Mouse (Mus musculus): ENCODE measurements around the gene Ppm1b. TPM values are rescaled to one million over a fixed set of nuclear protein-coding genes. Genes with fewer than 3 reads are reported as not detected.

The Ppm1b gene
- polyA plus RNA-seq, 2 experiments, result 31.3 to 40.6 TPM

- DNase-seq (ENCODE audit: low read depth in 3 of 3, low spot score in 3 of 3) (no peak), ATAC-seq (ENCODE audit: insufficient read depth) (no peak)
- Histone ChIP-seq H3K27me3 (ENCODE audit: control insufficient read depth, insufficient read depth, low read length) (no peaks in the 10 kb centered on the region), H3K4me3 (ENCODE audit: insufficient read depth in 1 of 2, low read depth in 2 of 2, low read length in 2 of 2) (no peak overlapping the region), H3K4me1 (replicated peaks; ENCODE audit: control insufficient read depth in 2 of 2, insufficient read depth in 2 of 2, low read length in 1 of 2) (no peaks in the 10 kb centered on the region; a peak in 1 of 4 replicates), H3K27ac (no peak overlapping the region), H3K9ac (replicated peaks) (no peak overlapping the region), H3K4me2 (ENCODE audit: low read depth) (no peak overlapping the region), H3K36me3 (replicated peaks; ENCODE audit: control insufficient read depth, insufficient read depth, low read depth) (no peaks in the 10 kb centered on the region), H3K9me3 (ENCODE audit: control insufficient read depth, low read length) (no peaks in the 10 kb centered on the region)
- 68% methylated on average over 3 of the region's 3 CpGs for WGBS (ENCODE audit: insufficient replicate concordance)
- TF ChIP-seq EP300 (IDR thresholded peaks at IDR 0.05; ENCODE audit: low read depth) (no peak), CTCF (IDR thresholded peaks at IDR 0.05; ENCODE audit: low read depth) (no peak)
Measured at GRCm38 (mm10) chr17:85027247-85027646, 70.7 kb downstream of the Ppm1b start.

GRCm38 (mm10) chr17:85028093-85028739 is 71.7 kb downstream of the Ppm1b start, which contains the start of gene Slc3a1:
Gene Slc3a1 (plus strand): TSS chr17:85028376.
- Histone ChIP-seq H3K4me1 (replicated peaks; ENCODE audit: control insufficient read depth in 2 of 2, insufficient read depth in 2 of 2, low read length in 1 of 2) (no peaks in the 10 kb centered on the region; a peak in 1 of 4 replicates), H3K4me3 (ENCODE audit: insufficient read depth in 1 of 2, low read depth in 2 of 2, low read length in 2 of 2) (no peak within 1 kb of the TSS), H3K9me3 (ENCODE audit: control insufficient read depth, low read length) (no peaks in the 10 kb centered on the region), H3K9ac (replicated peaks) (no peak within 1 kb of the TSS), H3K27me3 (ENCODE audit: control insufficient read depth, insufficient read depth, low read length) (no peaks in the 10 kb centered on the region), H3K27ac (no peak within 1 kb of the TSS), H3K36me3 (replicated peaks; ENCODE audit: control insufficient read depth, insufficient read depth, low read depth) (no peaks in the 10 kb centered on the region), H3K4me2 (ENCODE audit: low read depth) (no peak within 1 kb of the TSS)
- WGBS (ENCODE audit: insufficient replicate concordance), result 83% methylated on average over 20 of the region's 20 CpGs
- no peak for DNase-seq (ENCODE audit: low read depth in 3 of 3, low spot score in 3 of 3)
- no peak for ATAC-seq (ENCODE audit: insufficient read depth)
- TF ChIP-seq EP300 (IDR thresholded peaks at IDR 0.05; ENCODE audit: low read depth) (no peak), CTCF (IDR thresholded peaks at IDR 0.05; ENCODE audit: low read depth) (no peak)

GRCm38 (mm10) chr17:85028797-85029196 is 72.3 kb downstream of the Ppm1b start:
- Histone ChIP-seq H3K27ac (no peak overlapping the region), H3K27me3 (ENCODE audit: control insufficient read depth, insufficient read depth, low read length) (no peaks in the 10 kb centered on the region), H3K4me1 (replicated peaks; ENCODE audit: control insufficient read depth in 2 of 2, insufficient read depth in 2 of 2, low read length in 1 of 2) (no peaks in the 10 kb centered on the region; a peak in 1 of 4 replicates), H3K9me3 (ENCODE audit: control insufficient read depth, low read length) (no peaks in the 10 kb centered on the region), H3K36me3 (replicated peaks; ENCODE audit: control insufficient read depth, insufficient read depth, low read depth) (no peaks in the 10 kb centered on the region), H3K4me2 (ENCODE audit: low read depth) (no peak overlapping the region), H3K4me3 (ENCODE audit: insufficient read depth in 1 of 2, low read depth in 2 of 2, low read length in 2 of 2) (no peak overlapping the region), H3K9ac (replicated peaks) (no peak overlapping the region)
- WGBS (ENCODE audit: insufficient replicate concordance), result 82% methylated on average over 10 of the region's 10 CpGs
- DNase-seq (ENCODE audit: low read depth in 3 of 3, low spot score in 3 of 3), result no peak
- no peak for ATAC-seq (ENCODE audit: insufficient read depth)
- TF ChIP-seq CTCF (IDR thresholded peaks at IDR 0.05; ENCODE audit: low read depth) (no peak), EP300 (IDR thresholded peaks at IDR 0.05; ENCODE audit: low read depth) (no peak)

DNA sequence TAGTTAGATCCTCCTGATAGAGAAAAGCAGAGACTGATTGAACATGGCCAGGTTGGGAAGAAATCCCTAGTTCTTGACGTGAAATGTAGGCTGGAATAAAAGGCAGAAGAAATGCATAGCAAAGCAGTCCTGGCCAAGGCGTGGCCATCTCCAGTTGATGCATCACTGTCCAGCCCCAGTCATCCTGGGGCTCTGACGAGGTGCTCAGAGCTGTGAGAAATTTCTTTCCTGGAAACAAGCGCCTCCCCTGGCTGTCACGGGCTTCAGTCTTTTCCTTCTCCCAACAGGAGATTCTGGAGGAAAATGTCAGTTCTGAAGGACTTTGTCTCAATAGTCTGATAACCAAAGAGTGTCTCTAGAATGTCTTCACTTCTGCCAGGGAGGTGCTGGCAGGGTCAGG is 74.1 kb downstream of the Ppm1b start:
- no peaks in the 10 kb centered on the region for H3K36me3 ChIP-seq (replicated peaks; ENCODE audit: control insufficient read depth, insufficient read depth, low read depth)
- H3K4me1 ChIP-seq (replicated peaks; ENCODE audit: control insufficient read depth in 2 of 2, insufficient read depth in 2 of 2, low read length in 1 of 2), result no peaks in the 10 kb centered on the region
- no peak for ATAC-seq (ENCODE audit: insufficient read depth)
- no peak overlapping the region for H3K9ac ChIP-seq (replicated peaks)
- H3K27me3 ChIP-seq (ENCODE audit: control insufficient read depth, insufficient read depth, low read length), result no peaks in the 10 kb centered on the region
- 59% methylated on average over 5 of the region's 5 CpGs for WGBS (ENCODE audit: insufficient replicate concordance)
- TF ChIP-seq CTCF (IDR thresholded peaks at IDR 0.05; ENCODE audit: low read depth) (no peak), EP300 (IDR thresholded peaks at IDR 0.05; ENCODE audit: low read depth) (no peak)
- H3K9me3 ChIP-seq (ENCODE audit: control insufficient read depth, low read length), result no peaks in the 10 kb centered on the region
- H3K4me3 ChIP-seq (ENCODE audit: insufficient read depth in 1 of 2, low read depth in 2 of 2, low read length in 2 of 2), result no peak overlapping the region
- no peak overlapping the region for H3K27ac ChIP-seq
- H3K4me2 ChIP-seq (ENCODE audit: low read depth), result no peak overlapping the region
- DNase-seq (ENCODE audit: low read depth in 3 of 3, low spot score in 3 of 3), result no peak

DNA sequence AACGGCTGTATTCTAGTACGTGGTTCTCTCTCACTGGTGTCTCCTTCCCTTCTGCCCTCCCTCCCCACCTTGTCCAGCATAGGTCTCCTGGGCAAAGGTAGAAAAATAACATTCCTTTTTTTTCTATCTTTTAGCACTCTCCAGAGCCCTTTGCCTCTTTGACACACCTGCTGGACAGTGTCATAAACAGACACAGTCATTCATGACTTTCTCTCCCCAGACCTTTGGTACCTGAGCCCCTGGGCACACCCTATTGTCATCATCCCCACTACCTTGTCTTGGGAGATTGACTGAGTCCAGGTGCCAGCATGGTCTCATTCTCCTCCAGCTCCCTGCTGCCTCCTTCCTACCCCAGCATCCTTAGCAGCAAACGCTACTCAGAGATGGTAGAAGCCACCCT is 76.5 kb downstream of the Ppm1b start:
- WGBS (ENCODE audit: insufficient replicate concordance), result 69% methylated on average over 3 of the region's 3 CpGs
- no peak overlapping the region for H3K4me3 ChIP-seq (ENCODE audit: insufficient read depth in 1 of 2, low read depth in 2 of 2, low read length in 2 of 2)
- H3K36me3 ChIP-seq (replicated peaks; ENCODE audit: control insufficient read depth, insufficient read depth, low read depth), result no peaks in the 10 kb centered on the region
- no peak overlapping the region for H3K9ac ChIP-seq (replicated peaks)
- no peak for ATAC-seq (ENCODE audit: insufficient read depth)
- no peaks in the 10 kb centered on the region for H3K9me3 ChIP-seq (ENCODE audit: control insufficient read depth, low read length)
- no peak for TF ChIP-seq EP300 (IDR thresholded peaks at IDR 0.05; ENCODE audit: low read depth)
- no peak for DNase-seq (ENCODE audit: low read depth in 3 of 3, low spot score in 3 of 3)
- no peak overlapping the region for H3K27ac ChIP-seq
- no peak overlapping the region for H3K4me2 ChIP-seq (ENCODE audit: low read depth)
- H3K4me1 ChIP-seq (replicated peaks; ENCODE audit: control insufficient read depth in 2 of 2, insufficient read depth in 2 of 2, low read length in 1 of 2), result no peaks in the 10 kb centered on the region; a peak in 1 of 4 replicates
- no peaks in the 10 kb centered on the region for H3K27me3 ChIP-seq (ENCODE audit: control insufficient read depth, insufficient read depth, low read length)

All from liver, embryonic 14.5 days (tissue).